Mouse (Mus musculus) limb, embryonic 12.5 days (tissue): Measurements from ENCODE around the gene Fam102b. TPM values are rescaled to one million over a fixed set of nuclear protein-coding genes. Genes with fewer than 3 reads are reported as not detected.
A peak's percentile ranks its signal among the peaks of the same experiment; 100 is the strongest.

Source experiments
- ATAC-seq: fragments of 200-750 bp; cut with Nextera tagmentation; 2 replicates; pipeline ENCODE4 v1.8.0; 2017; ENCODE audit warnings: low read depth, moderate TSS enrichment; ENCODE audit not compliant: insufficient number of reproducible peaks, insufficient read depth, low FRiP score, low TSS enrichment
- H3K27ac ChIP-seq: fragments of 300-500 bp; sonication (generic); 2 replicates; pipeline ENCODE4 v1.5.1; 2016; ENCODE audit warnings: mild to moderate bottlenecking, moderate library complexity
- H3K27me3 ChIP-seq: fragments of 300-500 bp; sonication (generic); 2 replicates; pipeline ENCODE4 v1.6.1; 2016; ENCODE audit warnings: mild to moderate bottlenecking, moderate library complexity
- H3K36me3 ChIP-seq: fragments of 300-500 bp; sonication (generic); 2 replicates; pipeline ENCODE4 v1.6.1; 2016; ENCODE audit warnings: mild to moderate bottlenecking, moderate library complexity
- H3K4me1 ChIP-seq: fragments of 300-500 bp; sonication (generic); replicated peaks from 2 replicates; pipeline ENCODE4 v1.6.1; 2016
- H3K4me2 ChIP-seq: fragments of 300-500 bp; sonication (generic); 2 replicates; pipeline ENCODE4 v1.6.1; 2016; ENCODE audit warnings: mild to moderate bottlenecking, moderate library complexity
- H3K4me3 ChIP-seq: fragments of 300-500 bp; sonication (generic); replicated peaks from 2 replicates; pipeline ENCODE4 v1.5.1; 2016; ENCODE audit warnings: mild to moderate bottlenecking
- H3K9ac ChIP-seq: fragments of 300-500 bp; sonication (generic); replicated peaks from 2 replicates; pipeline ENCODE4 v1.6.1; 2016; ENCODE audit warnings: mild to moderate bottlenecking, moderate library complexity
- H3K9me3 ChIP-seq: fragments of 300-500 bp; sonication (generic); 2 replicates; pipeline ENCODE4 v1.6.1; 2016; ENCODE audit warnings: mild to moderate bottlenecking, moderate library complexity
- WGBS: fragments of 180-500 bp; shearing (Covaris S2); methylation state at CpG from one replicate; pipeline ENCODE4 v1.1.7; 2016; 5-methylcytosine and 5-hydroxymethylcytosine counted together
- polyA plus RNA-seq: library from polyadenylated mRNA; unstranded; fragments of >200 nt; fragmentation: Nextera tagmentation; extraction: Ambion mirVana; gene quantifications from 2 replicates; pipeline ENCODE4 v1.2.1, GENCODE M21; 2016

Fam102b gene
- 8.0 and 9.6 TPM in 2 replicates for polyA plus RNA-seq

DNA sequence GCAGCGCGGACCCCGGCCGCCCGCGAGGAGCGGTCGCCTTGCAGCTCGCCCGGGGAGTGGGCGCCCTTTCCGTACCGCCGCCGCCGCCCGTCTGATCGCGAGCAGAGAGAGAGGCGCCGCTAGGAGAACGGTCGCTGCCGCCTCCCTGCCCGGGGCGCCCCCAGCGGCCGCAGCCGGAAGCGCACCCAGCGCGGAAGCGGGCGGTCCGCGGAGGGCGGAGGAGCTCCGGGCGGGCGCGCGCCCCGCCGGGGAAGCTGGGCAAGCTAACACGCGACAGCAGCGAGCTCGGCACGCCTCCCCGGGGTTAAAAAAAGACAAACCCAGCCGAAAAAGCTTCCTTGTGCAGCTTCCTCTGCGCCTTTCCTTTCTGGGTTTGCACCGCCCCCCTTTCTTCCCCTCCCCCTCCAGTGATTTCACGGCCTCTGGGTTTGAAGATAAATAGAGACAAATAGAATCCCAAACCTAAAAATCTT lies at the start of gene Fam102b:
TSS of gene Fam102b (minus strand) at position 93 of the 473 bp plus-strand sequence.
- Histone ChIP-seq H3K4me1 (peaks cover 36% of the 10 kb centered on the region), H3K9me3 (no peaks in the 10 kb centered on the region), H3K9ac (peak within 1 kb of the TSS; percentile 84), H3K27ac (peak within 1 kb of the TSS; percentile 76), H3K36me3 (no peaks in the 10 kb centered on the region), H3K4me3 (peak within 1 kb of the TSS; percentile 65), H3K27me3 (peaks cover 4% of the 10 kb centered on the region; the same call in 1 of the 2 replicates), H3K4me2 (peak within 1 kb of the TSS; percentile 73)
- ATAC-seq = peak; percentile 72
- WGBS = under 1% methylated on average over 49 of the region's 54 CpGs

DNA sequence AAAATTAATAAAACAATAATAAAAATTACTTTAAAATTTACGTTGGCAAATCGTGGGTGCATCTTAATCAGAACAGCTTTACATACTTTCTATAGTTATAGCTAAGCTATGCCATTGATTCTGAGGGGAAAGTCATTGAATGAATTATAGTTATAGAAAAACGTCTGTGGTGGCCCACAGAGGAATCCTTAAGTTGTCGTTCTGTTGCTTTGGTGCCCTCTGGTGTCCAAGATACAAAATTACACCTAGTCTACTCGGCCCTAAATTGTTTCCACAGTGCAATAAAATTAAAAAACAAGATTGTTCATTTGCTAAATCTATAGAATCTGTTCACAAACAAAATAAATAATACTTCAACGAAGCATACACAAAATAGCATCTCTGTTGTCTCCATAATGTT lies 35.6 kb upstream of the Fam102b start:
- ATAC-seq = no peak
- H3K9ac ChIP-seq = no peak overlapping the region
- H3K4me1 ChIP-seq = 0 out of 2 replicates have a peak, but pooled peaks cover 10% of the 10 kb centered on the region
- no peaks in the 10 kb centered on the region for H3K9me3 ChIP-seq
- WGBS = 1% methylated on average over 6 of the region's 6 CpGs
- H3K36me3 ChIP-seq = no peaks in the 10 kb centered on the region
- no peak overlapping the region for H3K4me2 ChIP-seq
- no peaks in the 10 kb centered on the region; the same call in 1 of the 2 replicates for H3K27me3 ChIP-seq
- no peak overlapping the region for H3K27ac ChIP-seq
- H3K4me3 ChIP-seq = no peak overlapping the region

DNA sequence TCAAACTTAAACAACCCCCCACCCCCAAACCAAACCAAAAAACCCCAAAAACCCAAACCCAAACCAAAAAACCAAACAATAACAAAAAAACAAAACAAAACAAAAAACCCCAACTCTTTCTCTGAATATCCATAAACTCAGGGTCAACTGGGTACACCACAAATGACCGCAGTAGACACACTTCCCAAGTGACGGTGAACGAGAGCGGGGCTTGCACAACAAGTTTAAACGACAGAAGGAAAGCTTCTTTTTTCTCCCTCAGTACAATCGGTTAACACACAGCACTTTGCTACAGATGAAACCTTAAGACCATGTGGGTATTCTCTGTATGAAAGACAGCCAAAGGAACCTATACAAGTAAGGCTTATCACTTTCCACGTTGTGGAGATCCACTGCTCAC lies 35.0 kb upstream of the Fam102b start:
- 75% methylated on average over 7 of the region's 7 CpGs for WGBS
- Histone ChIP-seq H3K36me3 (no peaks in the 10 kb centered on the region), H3K9me3 (no peaks in the 10 kb centered on the region), H3K4me1 (0 out of 2 replicates have a peak, but pooled peaks cover 10% of the 10 kb centered on the region), H3K9ac (no peak overlapping the region), H3K4me3 (no peak overlapping the region), H3K4me2 (no peak overlapping the region), H3K27me3 (no peaks in the 10 kb centered on the region; the same call in 1 of the 2 replicates), H3K27ac (no peak overlapping the region)
- ATAC-seq = no peak

DNA sequence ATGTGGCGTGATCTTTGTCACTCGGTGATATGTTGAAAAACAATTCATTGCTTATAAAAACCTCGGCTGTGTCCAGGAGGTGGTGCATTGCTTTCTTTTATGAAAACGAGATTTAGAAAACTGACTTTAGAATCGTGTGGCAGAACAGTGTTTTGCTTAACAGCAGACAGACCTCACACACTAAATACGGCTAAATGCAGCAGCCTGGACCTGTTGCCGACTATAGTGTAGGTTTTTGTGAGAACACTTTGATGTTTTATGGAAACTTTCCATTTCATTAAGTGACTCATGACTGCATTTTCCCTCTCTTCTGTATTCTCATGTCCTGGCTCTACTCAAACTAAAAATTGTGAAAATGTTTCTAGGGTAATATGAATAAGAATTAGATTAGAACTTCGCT lies 32.5 kb upstream of the Fam102b start:
- no peak for ATAC-seq
- Histone ChIP-seq H3K9ac (no peak overlapping the region), H3K9me3 (no peaks in the 10 kb centered on the region), H3K36me3 (no peaks in the 10 kb centered on the region), H3K4me2 (no peak overlapping the region), H3K4me3 (no peak overlapping the region), H3K4me1 (0 out of 2 replicates have a peak, but pooled peaks cover 10% of the 10 kb centered on the region), H3K27ac (no peak overlapping the region), H3K27me3 (no peaks in the 10 kb centered on the region; the same call in 1 of the 2 replicates)
- 60% methylated on average over 8 of the region's 8 CpGs for WGBS

DNA sequence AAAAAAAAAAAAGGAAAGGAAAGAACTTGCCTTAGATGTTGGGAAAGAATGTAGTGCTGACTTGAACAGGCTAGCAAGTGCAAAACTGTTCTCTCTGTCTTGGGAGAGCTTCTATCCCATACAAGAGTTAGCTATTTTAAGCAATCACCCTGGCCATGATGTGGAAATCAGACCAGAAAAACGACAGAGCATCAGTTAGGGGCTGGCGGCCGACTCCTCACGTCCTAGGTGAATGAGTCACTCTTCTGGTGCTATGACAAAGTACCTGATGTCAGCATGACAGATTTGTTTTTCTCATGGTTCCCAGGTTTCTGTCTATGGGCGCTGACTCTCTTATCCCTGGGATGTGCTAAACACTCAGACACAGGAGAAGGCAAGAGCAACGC lies 24.5 kb upstream of the Fam102b start:
- Histone ChIP-seq H3K36me3 (no peaks in the 10 kb centered on the region), H3K27ac (no peak overlapping the region), H3K27me3 (no peaks in the 10 kb centered on the region), H3K9ac (no peak overlapping the region), H3K4me2 (no peak overlapping the region), H3K4me3 (no peak overlapping the region), H3K4me1 (peaks cover 14% of the 10 kb centered on the region), H3K9me3 (no peaks in the 10 kb centered on the region)
- ATAC-seq = no peak
- 86% methylated on average over 6 of the region's 6 CpGs for WGBS

DNA sequence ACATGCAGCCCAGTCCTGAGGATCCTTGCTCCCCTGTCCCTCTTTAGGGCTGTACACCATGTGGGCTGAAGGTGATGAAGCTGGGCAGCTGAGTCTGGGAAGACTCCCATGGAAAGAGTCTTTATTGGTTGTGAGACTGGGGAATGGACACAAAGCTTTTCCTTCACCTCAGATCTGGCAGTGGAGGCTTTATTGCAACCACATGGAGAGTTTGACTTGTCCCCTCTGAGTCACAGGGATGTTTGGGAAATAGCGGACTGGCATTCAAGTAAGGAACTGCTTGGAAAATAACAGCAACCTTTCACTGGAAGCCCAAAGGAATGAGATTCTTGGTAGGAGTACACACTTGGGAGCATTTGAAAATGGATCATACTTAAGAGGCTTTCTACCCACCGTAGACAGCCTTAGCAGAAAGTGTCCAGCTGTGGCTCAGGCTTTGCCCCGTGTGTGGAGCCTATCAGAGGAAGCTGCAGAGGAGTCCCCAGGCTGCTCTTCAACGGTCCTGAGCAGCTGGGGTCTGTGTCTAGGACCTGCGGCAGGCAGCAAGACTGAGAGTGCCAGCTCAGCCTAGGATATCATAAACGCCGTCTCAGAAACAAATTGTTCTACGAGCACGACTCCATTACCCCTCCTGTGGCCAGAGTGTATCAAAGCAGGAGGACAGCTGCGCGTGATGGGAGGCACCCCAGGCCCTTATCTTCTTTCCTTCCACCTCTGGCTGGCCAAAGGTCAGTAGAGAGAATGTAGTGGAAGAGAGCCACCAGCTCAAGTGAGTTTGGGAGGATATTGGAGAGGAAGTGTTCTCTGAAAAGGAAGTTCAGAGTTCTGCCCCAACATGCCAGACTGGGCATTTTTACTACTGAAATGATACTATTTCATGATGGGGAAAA lies 23.9 kb upstream of the Fam102b start:
- H3K4me3 ChIP-seq = no peak overlapping the region
- no peaks in the 10 kb centered on the region for H3K9me3 ChIP-seq
- peaks cover 14% of the 10 kb centered on the region for H3K4me1 ChIP-seq
- H3K4me2 ChIP-seq = no peak overlapping the region
- ATAC-seq = no peak
- H3K9ac ChIP-seq = no peak overlapping the region
- H3K27me3 ChIP-seq = no peaks in the 10 kb centered on the region
- no peaks in the 10 kb centered on the region for H3K36me3 ChIP-seq
- no peak overlapping the region for H3K27ac ChIP-seq
- WGBS = 31% methylated on average over 11 of the region's 11 CpGs

DNA sequence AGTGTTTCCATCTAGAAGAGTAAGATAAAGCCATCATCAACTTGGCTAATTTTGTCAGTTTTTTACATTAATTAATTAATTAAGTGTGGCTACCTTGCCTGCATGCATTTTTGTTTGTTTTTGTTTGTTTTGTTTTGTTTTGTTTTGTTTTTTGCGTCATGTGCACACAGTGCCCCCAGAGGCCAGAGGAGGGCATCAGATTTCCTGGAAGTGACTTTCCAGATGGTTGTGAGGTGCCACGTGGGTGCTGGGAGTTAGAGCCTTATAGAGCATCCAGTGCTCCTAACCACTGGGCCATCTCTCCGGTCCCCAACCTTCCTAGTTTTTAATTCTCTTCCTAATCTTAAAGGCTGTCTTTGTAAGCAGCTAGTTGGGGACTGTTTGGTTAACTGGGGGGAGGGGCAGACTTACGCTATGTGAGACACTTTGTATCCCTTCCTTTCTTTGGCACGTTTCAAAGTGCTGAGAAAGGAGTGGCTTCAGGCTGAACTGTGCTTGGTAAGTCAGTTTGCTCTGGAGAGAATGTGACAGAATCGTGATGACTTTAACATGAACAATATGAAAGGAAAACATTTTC lies 20.4 kb upstream of the Fam102b start:
- no peak overlapping the region for H3K4me2 ChIP-seq
- peaks cover 14% of the 10 kb centered on the region for H3K4me1 ChIP-seq
- H3K27me3 ChIP-seq = no peaks in the 10 kb centered on the region
- ATAC-seq = no peak
- H3K4me3 ChIP-seq = no peak overlapping the region
- no peak overlapping the region for H3K27ac ChIP-seq
- no peaks in the 10 kb centered on the region for H3K36me3 ChIP-seq
- WGBS = 47% methylated on average over 6 of the region's 6 CpGs
- no peak overlapping the region for H3K9ac ChIP-seq
- H3K9me3 ChIP-seq = no peaks in the 10 kb centered on the region

DNA sequence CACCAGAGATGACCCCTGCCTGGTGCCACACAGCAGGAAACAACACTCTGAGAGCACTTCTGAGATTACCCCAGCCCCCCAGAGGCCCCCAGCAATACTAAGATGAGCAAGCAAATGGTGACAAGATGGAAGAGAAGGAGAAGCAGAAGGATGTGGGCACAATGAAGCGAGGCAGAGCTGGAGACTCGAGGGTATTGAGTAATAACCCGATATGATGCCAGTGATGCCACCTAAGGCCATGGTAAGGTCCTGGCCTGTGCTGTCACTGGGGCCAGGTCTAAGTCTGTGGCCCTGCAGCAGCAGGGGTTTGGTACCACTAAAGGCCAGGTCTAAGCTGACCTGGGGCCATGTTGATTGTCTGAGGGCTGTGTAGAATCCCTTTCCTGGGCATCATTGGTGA lies 19.0 kb upstream of the Fam102b start:
- Histone ChIP-seq H3K27ac (no peak overlapping the region), H3K36me3 (no peaks in the 10 kb centered on the region), H3K27me3 (no peaks in the 10 kb centered on the region), H3K4me3 (no peak overlapping the region), H3K4me2 (no peak overlapping the region), H3K9ac (no peak overlapping the region), H3K9me3 (no peaks in the 10 kb centered on the region), H3K4me1 (peaks cover 12% of the 10 kb centered on the region)
- 91% methylated on average over 3 of the region's 3 CpGs for WGBS
- no peak for ATAC-seq

DNA sequence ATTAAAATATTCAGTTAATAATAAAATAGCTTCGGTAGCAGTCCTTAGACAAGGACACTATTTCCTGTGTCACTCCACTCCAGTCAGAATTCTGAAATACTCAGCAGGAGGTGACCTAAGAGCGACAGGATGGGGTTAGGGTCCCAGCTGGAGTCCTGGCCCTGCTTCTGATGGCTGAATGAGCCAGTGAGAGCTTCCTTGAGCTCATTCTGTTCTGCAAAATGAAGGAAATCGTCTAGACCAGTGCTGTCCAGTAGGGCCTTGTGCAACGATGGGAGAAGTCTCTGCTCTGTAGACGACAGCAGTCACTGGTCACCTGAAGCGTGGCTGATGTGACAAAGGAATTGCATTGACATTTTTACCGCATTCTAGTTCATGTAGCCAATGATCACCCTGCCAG lies 16.0 kb upstream of the Fam102b start:
- no peaks in the 10 kb centered on the region for H3K36me3 ChIP-seq
- H3K4me1 ChIP-seq = 0 out of 2 replicates have a peak, but pooled peaks cover 3% of the 10 kb centered on the region
- H3K27ac ChIP-seq = no peak overlapping the region
- no peak overlapping the region for H3K4me3 ChIP-seq
- no peak for ATAC-seq
- no peak overlapping the region for H3K9ac ChIP-seq
- no peaks in the 10 kb centered on the region for H3K9me3 ChIP-seq
- 70% methylated on average over 7 of the region's 7 CpGs for WGBS
- H3K27me3 ChIP-seq = no peaks in the 10 kb centered on the region
- H3K4me2 ChIP-seq = no peak overlapping the region

DNA sequence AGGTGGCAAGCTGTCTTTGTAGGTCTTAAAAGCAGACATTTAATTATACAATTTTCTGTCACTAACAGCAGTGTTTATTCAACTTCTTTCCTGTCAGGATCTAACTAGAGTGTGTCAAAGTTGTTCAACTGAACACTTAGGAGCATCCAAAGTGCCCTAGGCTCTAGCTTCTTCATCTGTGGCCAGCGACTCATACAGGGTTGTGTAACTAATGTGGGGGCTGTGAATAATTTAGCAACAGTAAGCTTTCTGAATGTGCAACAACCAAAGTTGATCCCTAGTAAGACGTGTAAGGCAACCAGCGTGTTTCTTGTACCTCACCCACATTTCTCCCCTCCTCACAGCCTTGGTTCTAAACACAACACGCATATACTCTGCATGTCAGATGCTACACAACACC lies 13.5 kb upstream of the Fam102b start:
- H3K27ac ChIP-seq = no peak overlapping the region
- no peak for ATAC-seq

DNA sequence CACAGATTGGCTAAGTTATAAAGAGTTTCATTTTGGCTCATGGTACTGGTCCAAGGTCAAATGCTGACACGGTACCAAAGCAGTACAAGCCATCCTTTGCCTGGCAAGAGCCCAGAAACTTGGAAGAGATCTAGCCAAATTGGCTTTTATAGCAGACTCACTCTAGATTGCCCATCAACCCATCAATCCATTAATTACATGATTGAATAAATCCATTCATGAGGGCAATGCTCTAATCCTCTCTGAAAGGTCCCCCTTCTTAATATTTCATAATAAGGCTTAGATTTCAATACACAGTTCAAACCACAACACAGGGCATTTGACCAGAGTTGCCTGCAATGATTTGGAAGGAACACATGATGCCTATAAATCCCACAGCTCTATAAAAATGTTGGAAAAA lies 7.0 kb upstream of the Fam102b start:
- Histone ChIP-seq H3K27ac (no peak overlapping the region), H3K9ac (no peak overlapping the region), H3K9me3 (peaks cover 3% of the 10 kb centered on the region; the same call in 1 of the 2 replicates), H3K4me2 (no peak overlapping the region), H3K27me3 (no peaks in the 10 kb centered on the region), H3K4me3 (no peak overlapping the region), H3K36me3 (no peaks in the 10 kb centered on the region), H3K4me1 (peaks cover 24% of the 10 kb centered on the region)
- 78% methylated on average over 1 of the region's 1 CpGs for WGBS
- no peak for ATAC-seq

More for the DNA sequence above, 13.5 kb upstream of the Fam102b start:
- Histone ChIP-seq H3K9me3 (no peaks in the 10 kb centered on the region), H3K4me3 (no peak overlapping the region), H3K4me2 (no peak overlapping the region), H3K27me3 (no peaks in the 10 kb centered on the region), H3K9ac (no peak overlapping the region), H3K36me3 (no peaks in the 10 kb centered on the region), H3K4me1 (no peaks in the 10 kb centered on the region)
- 83% methylated on average over 4 of the region's 4 CpGs for WGBS
